Mouse (Mus musculus): ENCODE data around the gene Erich6. TPM values are rescaled to one million over a fixed set of nuclear protein-coding genes. Genes with fewer than 3 reads are reported as not detected.
A peak's percentile ranks its signal among the peaks of the same experiment; 100 is the strongest.

The Erich6 gene
- total RNA-seq (2015; ENCODE audit: low replicate concordance), result not detected in 2 replicates
- total RNA-seq (2017; ENCODE audit: low replicate concordance), result not detected in 2 replicates

GRCm38 (mm10) chr3:58636406-58637295, at the start of gene Erich6:
Erich6 (minus strand) TSS chr3:58637207.
- no peak for ATAC-seq (replicated peaks; ENCODE audit: low FRiP score, poor library complexity, severe bottlenecking)

- ATAC-seq (replicated peaks; ENCODE audit: low FRiP score, poor library complexity, severe bottlenecking), result no peak
Observed at GRCm38 (mm10) chr3:58686206-58686921, 49.4 kb upstream of the Erich6 start.

- ATAC-seq (replicated peaks; ENCODE audit: low FRiP score, poor library complexity, severe bottlenecking), result no peak
Observed at GRCm38 (mm10) chr3:58685396-58685795, 48.4 kb upstream of the Erich6 start.

- ATAC-seq (replicated peaks; ENCODE audit: low FRiP score, poor library complexity, severe bottlenecking), result no peak
Observed at GRCm38 (mm10) chr3:58683346-58683745, 46.3 kb upstream of the Erich6 start.

DNA sequence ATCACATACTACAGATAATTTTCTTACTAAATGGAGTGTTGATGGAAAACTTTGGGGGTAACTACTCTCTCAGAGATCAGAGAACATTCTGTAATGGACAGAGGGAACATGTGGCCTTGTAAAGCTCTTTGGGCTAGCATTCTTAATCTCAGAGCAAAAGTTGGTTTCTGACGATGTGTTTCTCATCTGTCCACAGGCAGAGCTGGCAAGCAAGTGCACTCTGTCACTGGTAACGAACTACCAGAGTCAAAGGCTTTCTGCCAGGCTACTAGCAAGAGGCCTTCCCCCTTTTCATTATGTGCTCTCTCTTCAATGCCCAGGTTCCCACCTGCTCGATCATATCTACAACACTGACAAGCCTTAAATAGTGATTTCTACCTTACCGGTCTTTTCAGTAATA, 45.3 kb upstream of the Erich6 start:
- no peak for ATAC-seq (replicated peaks; ENCODE audit: low FRiP score, poor library complexity, severe bottlenecking)

- ATAC-seq (replicated peaks; ENCODE audit: low FRiP score, poor library complexity, severe bottlenecking), result no peak
Observed at GRCm38 (mm10) chr3:58681831-58682230, 44.8 kb upstream of the Erich6 start.

DNA sequence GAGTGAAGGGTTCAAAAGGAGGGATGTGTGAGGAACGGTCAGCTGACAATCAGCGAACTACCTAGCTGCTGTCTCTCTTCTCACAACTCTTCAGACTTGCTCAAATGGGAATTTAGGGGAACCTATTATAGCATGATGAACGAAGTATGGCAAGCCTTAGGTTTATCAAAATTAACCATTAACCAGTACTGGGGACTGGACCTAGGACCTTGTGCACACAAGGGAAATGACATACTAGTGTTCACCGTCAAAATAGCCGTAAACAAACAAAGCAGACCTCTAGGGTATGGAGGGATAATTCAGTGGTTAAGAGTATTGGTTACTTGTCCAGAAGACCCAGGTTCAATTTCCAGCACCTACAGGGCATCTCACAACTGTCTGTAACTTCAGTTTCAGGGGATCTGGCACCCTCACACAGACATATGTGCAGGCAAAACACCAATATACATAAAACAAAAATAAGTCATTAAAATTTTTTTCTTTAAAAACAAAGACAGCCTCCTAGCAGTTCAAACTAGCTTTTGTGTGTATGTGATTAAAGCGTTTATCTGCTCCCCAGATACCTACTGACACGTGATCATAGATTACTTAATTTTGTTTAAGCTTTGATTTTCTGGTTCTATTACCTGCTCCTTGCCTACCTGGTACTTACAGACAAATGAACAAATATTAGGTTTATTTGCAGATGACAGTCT, 44.1 kb upstream of the Erich6 start:
- no peak for ATAC-seq (replicated peaks; ENCODE audit: low FRiP score, poor library complexity, severe bottlenecking)

DNA sequence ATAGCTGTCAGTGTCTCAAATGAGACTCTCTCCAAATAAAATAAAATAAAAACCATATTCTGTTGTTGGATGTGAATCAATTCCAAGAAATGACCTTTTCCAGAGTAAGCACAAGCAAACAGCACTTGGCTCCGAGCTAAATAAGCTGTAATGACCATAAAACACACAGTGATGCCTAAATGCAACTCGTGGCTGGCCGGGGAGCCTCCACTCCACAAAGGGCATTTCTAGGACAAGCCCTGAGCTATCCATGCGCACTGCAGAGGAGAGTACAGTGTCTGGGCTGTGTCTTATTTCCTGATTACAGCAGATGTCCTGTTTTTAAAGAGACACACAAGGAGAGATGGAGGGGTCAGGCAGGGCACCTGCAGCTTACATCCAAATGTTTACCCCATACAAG, 43.0 kb upstream of the Erich6 start:
- ATAC-seq (replicated peaks; ENCODE audit: low FRiP score, poor library complexity, severe bottlenecking), result no peak

- ATAC-seq (replicated peaks; ENCODE audit: low FRiP score, poor library complexity, severe bottlenecking), result no peak
Observed at GRCm38 (mm10) chr3:58678905-58679304, 41.9 kb upstream of the Erich6 start.

DNA sequence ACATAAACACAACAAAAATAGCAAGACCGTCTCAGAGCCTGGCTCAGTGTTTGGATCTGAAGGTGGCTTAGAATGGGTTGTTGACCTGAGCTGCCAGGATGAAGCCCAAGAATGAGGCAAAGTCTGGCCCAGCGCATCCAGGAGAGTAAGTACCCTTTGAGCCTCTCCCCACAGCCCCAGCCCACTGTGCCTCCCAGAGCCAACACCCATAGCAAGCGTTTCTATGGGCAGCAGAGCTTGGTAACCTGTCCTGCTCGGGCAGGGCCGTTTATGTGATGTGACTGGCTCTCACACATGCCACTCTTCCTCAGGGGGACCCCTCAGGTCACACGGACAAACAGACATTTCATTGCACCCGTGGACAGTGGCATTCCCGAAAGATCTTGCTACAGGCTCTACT, 41.4 kb upstream of the Erich6 start:
- ATAC-seq (replicated peaks; ENCODE audit: low FRiP score, poor library complexity, severe bottlenecking), result no peak

DNA sequence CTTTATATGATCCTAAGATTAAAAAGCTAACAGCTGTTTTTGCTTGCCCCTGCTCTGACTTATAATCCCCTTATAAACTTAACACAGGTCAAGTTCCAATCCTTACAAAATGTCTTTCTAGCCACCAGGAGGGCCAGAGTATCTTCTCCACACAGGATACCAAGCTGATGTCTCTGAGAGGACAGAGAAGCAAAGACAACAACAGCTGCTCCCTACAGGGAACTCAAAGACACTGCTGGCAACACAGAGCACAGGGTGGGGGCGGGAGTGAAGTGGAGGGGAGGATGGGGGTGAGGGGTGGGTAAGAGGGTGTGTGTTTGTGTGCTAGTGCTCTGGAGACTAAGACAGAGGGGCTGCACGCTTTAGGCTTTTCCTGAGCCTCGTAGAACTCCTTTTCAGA, 40.6 kb upstream of the Erich6 start:
- ATAC-seq (replicated peaks; ENCODE audit: low FRiP score, poor library complexity, severe bottlenecking), result no peak

DNA sequence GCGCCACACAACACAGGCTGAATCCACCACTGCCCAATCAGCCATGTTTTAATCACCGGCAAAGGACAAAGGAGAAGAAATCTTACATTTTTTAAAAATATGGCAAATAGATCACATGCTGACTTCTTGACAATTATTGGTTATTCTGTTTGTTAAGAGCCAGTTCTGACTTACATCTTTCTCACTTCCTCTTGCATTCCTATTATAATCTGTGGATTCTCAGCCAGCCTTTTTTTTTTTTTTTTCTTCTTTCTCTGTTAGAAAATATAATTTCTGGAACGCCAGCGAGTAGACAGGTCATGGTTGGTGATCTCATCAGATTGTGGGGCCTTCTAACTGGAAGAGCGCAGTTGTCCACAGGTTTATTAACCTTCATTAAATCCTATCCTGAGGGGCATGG, 36.3 kb upstream of the Erich6 start:
- no peak for ATAC-seq (replicated peaks; ENCODE audit: low FRiP score, poor library complexity, severe bottlenecking)

GRCm38 (mm10) chr3:58672481-58673183, 35.6 kb upstream of the Erich6 start:
- no peak for ATAC-seq (replicated peaks; ENCODE audit: low FRiP score, poor library complexity, severe bottlenecking)

DNA sequence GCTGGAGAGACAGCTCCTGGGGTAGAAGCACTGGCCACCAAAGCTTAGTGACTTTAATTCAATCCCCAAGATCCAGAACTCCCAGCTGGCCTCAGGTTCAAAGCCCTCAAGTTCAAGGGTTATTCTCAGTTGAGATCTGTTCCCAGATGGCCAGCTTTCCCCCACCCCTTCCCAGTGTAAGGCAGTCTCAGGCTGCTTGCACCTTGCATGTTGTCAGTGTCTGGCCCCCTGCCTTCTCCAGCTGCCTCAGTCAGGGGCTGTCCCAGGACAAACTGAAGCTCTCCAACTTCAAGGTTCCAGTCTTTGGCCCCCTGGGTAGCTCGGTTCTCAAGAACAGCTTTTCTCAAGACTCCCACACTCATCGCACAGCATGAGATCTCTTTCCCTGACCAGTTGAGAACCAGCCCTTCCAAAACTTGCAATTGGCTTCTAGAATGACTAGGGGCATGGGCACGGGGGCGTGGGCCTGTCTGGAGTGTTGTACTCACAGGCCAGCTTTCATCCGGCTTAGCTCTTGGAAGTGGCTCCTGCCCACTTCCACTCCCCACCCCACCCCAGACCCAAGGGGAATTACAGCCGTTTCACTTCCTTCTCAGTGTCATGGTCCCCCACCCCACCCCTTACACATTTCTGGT, 34.7 kb upstream of the Erich6 start:
- no peak for ATAC-seq (replicated peaks; ENCODE audit: low FRiP score, poor library complexity, severe bottlenecking)

DNA sequence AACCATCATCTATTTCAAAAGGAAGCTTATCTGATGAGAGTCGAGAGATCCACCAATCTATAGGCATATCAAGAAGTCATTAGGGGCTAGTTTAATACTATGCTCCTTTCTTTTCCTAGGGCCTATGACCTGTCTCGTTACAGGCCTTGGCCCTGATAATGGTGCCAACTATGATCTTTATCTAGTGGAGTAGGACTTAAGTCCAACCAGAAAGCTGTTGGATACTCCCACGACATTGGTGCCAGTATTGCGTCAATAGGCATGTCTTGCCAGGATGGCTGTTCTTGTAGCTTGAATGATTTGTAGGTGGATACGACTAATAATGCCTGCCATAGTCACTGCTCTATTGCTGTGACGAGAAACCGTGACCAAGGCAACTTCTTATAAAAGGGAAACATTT, 27.0 kb upstream of the Erich6 start:
- no peak for ATAC-seq (replicated peaks; ENCODE audit: low FRiP score, poor library complexity, severe bottlenecking)

- ATAC-seq (replicated peaks; ENCODE audit: low FRiP score, poor library complexity, severe bottlenecking), result no peak
Observed at GRCm38 (mm10) chr3:58660636-58661035, 23.6 kb upstream of the Erich6 start.

DNA sequence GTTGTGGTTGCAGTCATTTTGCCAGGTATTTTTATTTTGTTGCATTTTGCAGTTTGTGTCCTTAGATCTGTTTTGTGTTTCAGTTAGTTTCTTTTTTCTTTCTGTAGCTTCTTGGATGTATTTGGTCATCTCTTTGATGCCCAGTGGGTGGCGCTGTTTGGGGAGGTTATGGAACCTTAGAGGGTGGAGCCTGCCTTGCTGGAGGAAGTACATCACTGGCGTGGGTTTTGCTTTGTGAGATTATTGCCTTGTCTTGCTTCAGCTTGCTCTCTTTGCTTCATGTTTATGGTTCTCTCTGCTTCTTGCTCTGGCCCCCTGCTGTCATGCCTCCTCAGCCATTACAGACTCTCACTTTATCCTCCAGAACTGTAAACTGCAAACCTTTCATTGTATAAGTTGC, 20.3 kb upstream of the Erich6 start:
- 0 out of 2 replicates have a peak, but pooled peaks have one; percentile 57 for ATAC-seq (replicated peaks; ENCODE audit: low FRiP score, poor library complexity, severe bottlenecking)

- no peak; the same call in 1 of the 2 replicates for ATAC-seq (replicated peaks; ENCODE audit: low FRiP score, poor library complexity, severe bottlenecking)
Observed at GRCm38 (mm10) chr3:58655362-58656130, 18.5 kb upstream of the Erich6 start.

DNA sequence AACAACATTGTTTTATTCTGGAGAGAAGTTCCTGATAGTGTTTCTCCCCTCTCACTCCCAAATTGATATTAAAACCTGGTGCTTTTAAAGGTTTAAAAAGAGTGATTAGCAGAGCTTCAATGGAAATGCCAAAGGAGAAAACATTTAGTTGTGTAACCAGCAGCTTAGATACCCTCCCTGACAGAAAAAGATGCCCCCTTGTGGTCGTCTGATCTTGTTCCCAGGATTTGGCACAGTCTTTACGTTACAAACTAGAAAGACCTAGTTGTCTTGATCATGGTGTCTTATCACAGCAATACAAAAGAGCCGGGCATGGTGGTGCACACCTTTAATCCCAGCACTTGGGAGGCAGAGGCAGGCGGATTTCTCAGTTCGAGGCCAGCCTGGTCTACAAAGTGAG, 16.9 kb upstream of the Erich6 start:
- ATAC-seq (replicated peaks; ENCODE audit: low FRiP score, poor library complexity, severe bottlenecking), result no peak

Measured in erythroblast, adult 5-6 weeks (primary cell).